Mouse (Mus musculus) megakaryocyte, embryonic 14.5 days (primary cell): ENCODE results near the gene Tyk2.

ENCODE experiments used
- FLI1 ChIP-seq: IDR thresholded peaks from 2 replicates; pipeline ENCODE4 v1.6.1; 2012; ENCODE audit warnings: low read length, inconsistent platforms, mixed read lengths
- GATA1 ChIP-seq: IDR thresholded peaks from 3 replicates; pipeline ENCODE4 v1.6.1; 2012; ENCODE audit warnings: mixed read lengths, low read length, inconsistent platforms, borderline replicate concordance

DNA sequence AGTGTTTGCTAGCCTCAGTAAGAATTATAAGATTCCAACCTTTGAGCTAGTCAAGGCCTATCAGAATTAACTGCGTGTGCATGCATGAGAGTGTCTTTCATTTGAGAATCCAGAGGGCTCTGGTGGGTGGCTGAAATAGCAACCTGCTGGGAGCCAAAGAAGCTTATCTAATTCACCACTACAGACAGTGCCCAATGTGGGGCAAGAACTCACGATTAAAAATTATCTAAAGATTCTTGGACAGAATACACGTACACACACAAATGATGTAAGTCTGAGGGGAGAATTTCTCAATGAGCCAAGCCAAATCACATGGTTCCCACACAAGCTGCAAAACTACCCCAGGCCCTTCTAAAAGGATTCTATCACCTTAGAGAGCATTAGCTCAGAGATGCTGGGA, 47.7 kb downstream of the Tyk2 start:
- TF ChIP-seq GATA1 (no peak), FLI1 (no peak)
